Mouse (Mus musculus): Measurements from ENCODE around the gene Cntnap2. TPM values are rescaled to one million over a fixed set of nuclear protein-coding genes. Genes with fewer than 3 reads are reported as not detected.

Cntnap2 gene
- total and polyA plus RNA-seq, 3 experiments, result 0.30 to 0.79 (median 0.44) TPM

- dilution Hi-C loops (cut with MboI; ENCODE audit: extremely low pct_ligation_motif_present, extremely low pct_unique_long_range_greater_than_20kb, low sequenced_read_pairs), result no loop called here
- Histone ChIP-seq H3K27me3 (replicated peaks) (no peaks in the 10 kb centered on the region), H3K36me3 (replicated peaks in 1 of 2; ENCODE audit: control insufficient read depth in 1 of 2, insufficient read depth in 1 of 2, low read length in 1 of 2) (no peaks in the 10 kb centered on the region), H3K27ac (ENCODE audit: insufficient read depth, low read depth) (no peak overlapping the region), H3K4me1 (ENCODE audit: control insufficient read depth in 1 of 2, insufficient read depth in 2 of 2) (no peaks in the 10 kb centered on the region), H3K4me3 (replicated peaks in 1 of 3; ENCODE audit: low read depth in 2 of 3, low read length in 2 of 3, poor library complexity in 1 of 3) (no peak overlapping the region), H3K4me2 (ENCODE audit: insufficient read depth, low read depth, poor library complexity, severe bottlenecking) (no peak overlapping the region), H3K9me3 (replicated peaks; ENCODE audit: low read length) (peaks cover 16% of the 10 kb centered on the region), H3K9ac (ENCODE audit: insufficient read depth, low read depth) (no peak overlapping the region), H3K79me2 (replicated peaks; ENCODE audit: control insufficient read depth, extremely low read depth, insufficient read depth, poor library complexity, severe bottlenecking) (no peaks in the 10 kb centered on the region)
- DNase-seq (ENCODE audit: extremely low read depth), result no peak
- TF ChIP-seq E2F4 (IDR thresholded peaks at IDR 0.05; ENCODE audit: insufficient replicate concordance, low read depth, low read length) (no peak), JUN (IDR thresholded peaks at IDR 0.05; ENCODE audit: insufficient read depth, low read depth, low read length) (no peak), BHLHE40 (IDR thresholded peaks at IDR 0.05; ENCODE audit: low read depth, low read length) (no peak), KAT2A (IDR thresholded peaks at IDR 0.05; ENCODE audit: insufficient replicate concordance, low read length) (no peak), NELFE (IDR thresholded peaks at IDR 0.05; ENCODE audit: low read depth, low read length) (no peak), CTCF (conservative IDR thresholded peaks at IDR 0.05 in 1 of 2, IDR thresholded peaks at IDR 0.05 in 1 of 2; ENCODE audit: low read depth in 2 of 2, low read length in 2 of 2) (no peak), MAX (IDR thresholded peaks at IDR 0.05; ENCODE audit: low read length) (no peak), CHD1 (IDR thresholded peaks at IDR 0.05; ENCODE audit: low read depth, low read length) (no peak)
- in situ Hi-C loops (cut with MboI; ENCODE audit: low pct_ligation_motif_present, low pct_unique_long_range_greater_than_20kb, low sequenced_read_pairs), result no loop called here
These were observed 322.0 kb downstream of the Cntnap2 start for GRCm38 (mm10) chr6:45381126-45381525.

- in situ Hi-C loops (cut with MboI; ENCODE audit: low pct_ligation_motif_present, low pct_unique_long_range_greater_than_20kb, low sequenced_read_pairs), result no loop called here
- H3K36me3 ChIP-seq (replicated peaks in 1 of 2; ENCODE audit: control insufficient read depth in 1 of 2, insufficient read depth in 1 of 2, low read length in 1 of 2), result no peaks in the 10 kb centered on the region
- H3K4me1 ChIP-seq (ENCODE audit: control insufficient read depth in 1 of 2, insufficient read depth in 2 of 2), result no peaks in the 10 kb centered on the region
- no peaks in the 10 kb centered on the region for H3K79me2 ChIP-seq (replicated peaks; ENCODE audit: control insufficient read depth, extremely low read depth, insufficient read depth, poor library complexity, severe bottlenecking)
- no peak for DNase-seq (ENCODE audit: extremely low read depth)
- no peak overlapping the region for H3K9ac ChIP-seq (ENCODE audit: insufficient read depth, low read depth)
- H3K4me3 ChIP-seq (replicated peaks in 1 of 3; ENCODE audit: low read depth in 2 of 3, low read length in 2 of 3, poor library complexity in 1 of 3), result no peak overlapping the region
- no peak for TF ChIP-seq CHD1 (IDR thresholded peaks at IDR 0.05; ENCODE audit: low read depth, low read length)
- no peak for TF ChIP-seq GABPA (IDR thresholded peaks at IDR 0.05; ENCODE audit: insufficient replicate concordance, low read depth, low read length)
- no peak for TF ChIP-seq ZKSCAN1 (IDR thresholded peaks at IDR 0.05; ENCODE audit: borderline replicate concordance, low read depth, low read length)
- no peak for TF ChIP-seq KAT2A (IDR thresholded peaks at IDR 0.05; ENCODE audit: insufficient replicate concordance, low read length)
- TF ChIP-seq ETS1 (conservative IDR thresholded peaks at IDR 0.05; ENCODE audit: low read depth, low read length), result no peak
- no peak for TF ChIP-seq CTCF (conservative IDR thresholded peaks at IDR 0.05 in 1 of 2, IDR thresholded peaks at IDR 0.05 in 1 of 2; ENCODE audit: low read depth in 2 of 2, low read length in 2 of 2)
- TF ChIP-seq ZMIZ1 (IDR thresholded peaks at IDR 0.05; ENCODE audit: low read depth, low read length), result no peak
- TF ChIP-seq NRF1 (IDR thresholded peaks at IDR 0.05; ENCODE audit: low read depth, low read length), result no peak
- TF ChIP-seq PAX5 (IDR thresholded peaks at IDR 0.05; ENCODE audit: low read length), result no peak
- TF ChIP-seq MXI1 (IDR thresholded peaks at IDR 0.05; ENCODE audit: low read depth, low read length), result no peak
- no peak for TF ChIP-seq ZC3H11A (IDR thresholded peaks at IDR 0.05; ENCODE audit: low read depth, low read length)
- no peak for TF ChIP-seq RCOR1 (conservative IDR thresholded peaks at IDR 0.05; ENCODE audit: low read depth, low read length)
- TF ChIP-seq TCF12 (IDR thresholded peaks at IDR 0.05; ENCODE audit: low read depth, low read length), result no peak
- peaks cover 20% of the 10 kb centered on the region for H3K9me3 ChIP-seq (replicated peaks; ENCODE audit: low read length)
- H3K4me2 ChIP-seq (ENCODE audit: insufficient read depth, low read depth, poor library complexity, severe bottlenecking), result no peak overlapping the region
- H3K27ac ChIP-seq (ENCODE audit: insufficient read depth, low read depth), result no peak overlapping the region
- no peaks in the 10 kb centered on the region for H3K27me3 ChIP-seq (replicated peaks)
- dilution Hi-C loops (cut with MboI; ENCODE audit: extremely low pct_ligation_motif_present, extremely low pct_unique_long_range_greater_than_20kb, low sequenced_read_pairs), result no loop called here
These were observed 329.9 kb downstream of the Cntnap2 start for GRCm38 (mm10) chr6:45389034-45389433.
